Mouse (Mus musculus): Measurements from ENCODE around the gene Plekhf1.

- TF ChIP-seq CTCF (IDR thresholded peaks at IDR 0.05; ENCODE audit: control insufficient read depth, insufficient read depth, insufficient read length) (no peak), MAX (IDR thresholded peaks at IDR 0.05) (no peak), USF1 (IDR thresholded peaks at IDR 0.05; ENCODE audit: low read depth) (no peak), FOSL1 (IDR thresholded peaks at IDR 0.05; ENCODE audit: insufficient read depth, low read length, poor library complexity, severe bottlenecking) (no peak), CEBPB (IDR thresholded peaks at IDR 0.05; ENCODE audit: low read depth) (no peak)
Observed at GRCm38 (mm10) chr7:38199907-38200605, 27.8 kb downstream of the Plekhf1 start.
